Mouse (Mus musculus) fat pad, adult 2 months (tissue): ENCODE data around the gene 1110065P20Rik.

Experiments
- DNase-seq: peaks from one replicate; pipeline ENCODE4 v3.0.0-alpha.2; 2011; ENCODE audit warnings: low read depth, low spot score; ENCODE audit errors: extremely low read depth

The 1110065P20Rik gene

DNA sequence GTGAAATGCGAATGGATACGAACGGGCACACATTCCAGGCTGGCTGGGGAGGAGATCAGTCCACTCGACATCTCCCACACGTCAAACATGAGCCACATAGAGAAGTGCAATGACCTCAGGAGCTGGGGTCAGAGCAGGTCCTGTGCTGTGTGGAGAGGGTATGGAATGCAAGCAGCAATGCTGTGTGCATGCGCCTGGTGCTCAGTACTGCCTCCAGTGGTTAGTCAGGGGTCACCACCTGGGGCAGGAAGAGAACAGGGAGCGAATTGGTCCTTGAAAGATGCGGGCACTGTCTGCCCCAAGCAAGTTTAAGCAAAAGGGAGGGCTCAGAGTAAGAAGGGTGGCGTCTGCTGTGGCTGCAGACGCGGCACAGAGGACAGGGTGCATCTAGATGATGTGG, 7.5 kb downstream of the 1110065P20Rik start:
- DNase-seq = no peak

- DNase-seq = no peak
Measured at GRCm38 (mm10) chr4:124840998-124841397, 10.0 kb downstream of the 1110065P20Rik start.

GRCm38 (mm10) chr4:124838035-124838700, 12.8 kb downstream of the 1110065P20Rik start:
- no peak for DNase-seq

- no peak for DNase-seq
Measured at GRCm38 (mm10) chr4:124832796-124833195, 18.2 kb downstream of the 1110065P20Rik start.

DNA sequence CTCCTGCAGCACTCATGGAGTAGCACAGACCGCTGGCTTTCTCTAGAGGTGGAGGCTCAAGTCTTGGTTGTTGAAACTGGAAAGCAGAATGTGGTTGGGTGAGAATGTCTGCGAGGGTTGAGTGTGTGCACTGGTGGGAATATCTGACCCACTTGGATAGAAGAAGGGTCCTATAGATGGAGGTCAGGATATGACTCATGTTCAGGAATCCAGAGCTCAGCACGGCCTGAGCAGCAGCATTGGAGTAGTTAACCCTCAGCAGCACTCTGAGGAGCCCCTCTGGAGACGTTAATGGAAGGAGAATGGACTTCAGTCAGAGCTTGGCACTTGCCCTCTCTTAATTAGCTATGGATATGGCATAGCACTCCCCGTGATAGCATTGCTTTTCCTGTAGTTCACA, 21.3 kb downstream of the 1110065P20Rik start:
- DNase-seq = no peak

DNA sequence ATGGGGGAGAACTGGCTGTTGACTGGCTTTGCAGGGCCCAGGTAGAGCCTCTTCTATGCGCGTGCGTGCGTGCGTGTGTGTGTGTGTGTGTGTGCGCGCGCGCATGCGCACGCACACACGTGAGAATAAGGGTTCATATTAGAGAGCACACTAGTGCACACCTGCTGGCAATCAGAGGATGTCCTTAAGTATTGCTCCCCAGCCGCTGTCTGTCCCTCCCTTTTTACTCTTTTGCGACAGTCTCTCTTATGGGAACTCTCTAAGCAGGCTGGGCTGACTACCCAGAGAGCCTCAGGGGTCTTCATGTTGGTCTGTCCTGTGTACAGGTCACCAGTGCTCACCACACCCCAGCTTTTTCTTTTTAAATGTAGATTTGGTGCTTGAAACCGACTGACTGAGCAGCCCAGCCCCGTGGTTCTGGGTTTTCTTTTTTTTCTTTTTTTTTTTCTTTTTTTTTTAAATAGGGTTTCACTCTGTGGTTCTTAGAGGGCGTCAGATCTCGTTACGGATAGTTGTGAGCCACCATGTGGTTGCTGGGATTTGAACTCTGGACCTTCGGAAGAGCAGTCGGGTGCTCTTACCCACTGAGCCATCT, 25.5 kb downstream of the 1110065P20Rik start:
- no peak for DNase-seq

DNA sequence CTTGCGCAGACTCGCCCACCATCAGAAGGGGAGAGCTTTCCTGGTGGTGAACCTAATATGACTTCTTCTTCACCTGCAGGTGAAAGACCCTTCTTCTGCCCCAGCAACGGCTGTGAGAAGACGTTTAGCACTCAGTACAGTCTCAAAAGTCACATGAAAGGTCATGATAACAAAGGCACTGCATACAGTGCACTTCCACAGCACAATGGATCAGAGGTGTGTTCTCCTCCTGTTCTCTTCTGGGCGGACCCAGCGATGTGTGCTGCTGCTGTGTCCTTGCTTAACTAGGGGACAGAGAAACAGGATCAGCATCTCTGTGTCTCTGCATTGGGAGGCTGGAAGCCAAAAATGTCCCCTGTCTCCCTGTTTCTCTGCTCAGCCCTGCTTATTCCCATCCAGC, 26.0 kb downstream of the 1110065P20Rik start:
- DNase-seq = no peak

- DNase-seq = no peak
Measured at GRCm38 (mm10) chr4:124818832-124819231, 32.2 kb downstream of the 1110065P20Rik start.

DNA sequence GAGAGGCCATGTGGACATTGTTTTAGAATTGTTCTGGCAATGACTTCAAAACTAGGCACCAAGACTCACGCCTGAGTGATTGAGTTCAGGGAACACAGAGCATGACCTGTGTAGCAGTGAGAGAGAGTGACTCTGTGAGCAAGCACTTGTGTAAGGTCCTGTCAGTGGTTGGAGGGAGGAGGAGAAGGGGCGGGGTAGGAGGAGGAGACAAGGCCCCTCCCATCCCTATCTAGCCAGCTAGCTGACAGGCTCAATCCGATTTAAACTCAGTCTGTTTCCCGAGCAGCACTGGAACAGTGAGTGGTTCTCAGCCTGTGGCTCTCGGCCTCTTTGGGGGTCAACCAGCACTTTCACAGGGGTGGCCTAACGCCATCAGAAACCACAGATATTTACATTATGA, 33.2 kb downstream of the 1110065P20Rik start:
- DNase-seq = no peak

DNA sequence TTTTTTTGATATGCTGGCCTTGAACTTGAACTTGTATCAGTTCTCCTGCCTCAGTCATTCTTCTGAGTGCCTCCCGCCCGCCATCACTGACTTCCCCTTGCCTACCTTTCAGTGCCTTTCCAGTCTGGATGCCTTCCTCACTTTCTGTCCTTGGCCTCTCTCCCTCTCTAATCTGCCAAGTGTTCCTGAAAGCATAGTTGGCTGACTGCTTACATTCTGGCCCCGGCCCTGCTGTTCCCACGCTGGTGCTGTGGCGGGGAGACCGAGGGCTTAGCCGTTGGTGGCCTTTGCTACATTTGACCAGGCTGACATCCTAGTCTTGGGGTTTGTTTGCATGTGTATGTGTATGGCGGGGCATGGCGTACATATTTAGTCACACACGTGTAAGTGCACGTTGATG, 35.1 kb downstream of the 1110065P20Rik start:
- DNase-seq = no peak

GRCm38 (mm10) chr4:124811347-124811975, 39.5 kb downstream of the 1110065P20Rik start:
- DNase-seq = peak; percentile 66

DNA sequence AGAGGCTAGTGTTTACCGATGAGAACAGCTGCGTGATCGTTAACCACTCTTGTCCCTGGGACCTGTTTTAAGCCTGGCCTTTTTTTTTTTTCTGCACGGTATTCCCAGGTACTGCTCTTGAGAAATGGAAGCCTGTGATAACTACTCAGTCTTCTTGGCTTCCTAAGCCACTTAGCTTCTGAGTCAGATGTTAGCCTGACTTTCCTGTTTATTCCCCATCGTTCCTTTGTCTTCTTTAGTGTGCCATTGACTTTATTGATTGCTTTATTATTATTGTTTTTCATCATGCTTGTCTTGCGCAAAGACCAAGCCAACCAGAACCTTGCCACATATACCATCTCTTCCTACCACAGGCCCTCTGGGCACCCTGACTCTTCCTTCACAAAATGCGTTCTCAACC, 40.9 kb downstream of the 1110065P20Rik start:
- peak; percentile 71 for DNase-seq

DNA sequence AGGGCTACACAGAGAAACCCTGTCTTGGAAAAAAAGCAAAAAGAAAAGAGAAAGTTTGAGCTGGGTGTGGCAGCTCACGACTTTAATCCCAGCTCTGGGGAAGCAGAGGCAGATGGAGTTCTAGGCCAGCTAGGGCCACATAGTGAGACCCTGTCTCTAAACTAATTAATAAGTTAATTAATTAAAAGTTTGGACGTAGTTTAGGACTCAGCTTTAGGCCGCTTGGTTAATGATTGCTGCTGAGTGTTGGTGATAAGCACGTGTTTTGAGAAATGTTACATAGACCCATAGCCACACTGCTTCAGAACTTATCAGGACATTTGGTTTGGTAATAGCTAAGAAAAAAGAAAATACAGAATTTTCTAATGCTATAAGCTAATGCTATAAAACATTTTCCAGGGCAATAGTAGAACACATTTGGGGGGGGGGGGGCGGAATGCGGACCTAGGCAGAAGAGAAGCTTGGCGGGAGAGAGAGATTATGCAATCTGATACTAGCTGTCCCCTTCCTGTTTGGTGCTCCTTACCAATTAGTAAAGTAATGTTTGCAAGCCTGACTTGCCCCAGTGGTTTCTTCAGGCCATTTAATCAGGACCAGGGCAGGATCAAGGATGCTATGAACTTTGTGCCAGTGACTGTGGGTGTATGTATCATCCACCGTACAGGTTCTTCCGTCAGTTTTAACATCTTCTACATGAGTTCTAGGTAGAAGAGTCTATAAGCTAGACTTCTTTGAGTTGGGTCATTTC, 41.7 kb downstream of the 1110065P20Rik start:
- DNase-seq = no peak

DNA sequence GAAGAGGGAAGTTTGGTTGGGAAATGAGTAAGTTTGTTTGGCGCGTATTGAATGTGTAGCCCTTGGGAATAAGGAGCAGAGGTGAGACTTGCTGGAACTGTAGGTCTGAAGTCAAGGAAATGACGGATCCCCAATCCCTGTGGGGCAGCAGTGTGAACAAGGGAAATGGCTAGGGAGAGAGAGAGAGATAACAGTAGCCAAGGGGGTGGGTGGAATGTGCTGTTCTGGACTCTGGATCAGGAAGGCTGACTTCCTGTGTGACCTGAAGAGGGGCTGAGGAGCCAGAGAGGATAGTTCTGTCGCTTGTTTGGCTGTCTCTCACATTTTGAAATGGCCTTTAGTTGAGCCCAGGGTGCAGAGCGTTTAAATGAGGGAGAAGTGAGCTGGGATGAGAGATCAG, 42.5 kb downstream of the 1110065P20Rik start:
- DNase-seq = no peak

DNA sequence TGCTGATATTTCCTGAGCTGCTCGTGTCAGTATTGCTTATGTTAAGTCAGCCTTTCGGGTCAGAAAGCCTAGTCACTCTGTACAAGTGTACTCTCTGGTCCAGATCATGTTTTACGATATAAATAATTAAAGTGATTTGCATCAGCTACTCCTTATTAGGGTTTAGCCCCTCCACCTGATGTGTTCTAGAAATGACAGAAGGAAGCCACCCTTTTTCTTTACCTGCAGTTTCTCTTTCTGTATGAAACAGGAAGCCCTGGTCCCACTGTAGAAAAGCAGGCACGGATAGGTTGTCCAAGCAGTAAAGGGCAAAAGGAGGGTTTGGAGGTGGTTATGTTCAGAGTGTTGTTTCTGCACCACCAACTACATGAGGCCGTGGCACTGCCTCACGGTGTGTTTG, 47.6 kb downstream of the 1110065P20Rik start:
- DNase-seq = no peak

GRCm38 (mm10) chr4:124802309-124803260, 48.4 kb downstream of the 1110065P20Rik start:
- no peak for DNase-seq

DNA sequence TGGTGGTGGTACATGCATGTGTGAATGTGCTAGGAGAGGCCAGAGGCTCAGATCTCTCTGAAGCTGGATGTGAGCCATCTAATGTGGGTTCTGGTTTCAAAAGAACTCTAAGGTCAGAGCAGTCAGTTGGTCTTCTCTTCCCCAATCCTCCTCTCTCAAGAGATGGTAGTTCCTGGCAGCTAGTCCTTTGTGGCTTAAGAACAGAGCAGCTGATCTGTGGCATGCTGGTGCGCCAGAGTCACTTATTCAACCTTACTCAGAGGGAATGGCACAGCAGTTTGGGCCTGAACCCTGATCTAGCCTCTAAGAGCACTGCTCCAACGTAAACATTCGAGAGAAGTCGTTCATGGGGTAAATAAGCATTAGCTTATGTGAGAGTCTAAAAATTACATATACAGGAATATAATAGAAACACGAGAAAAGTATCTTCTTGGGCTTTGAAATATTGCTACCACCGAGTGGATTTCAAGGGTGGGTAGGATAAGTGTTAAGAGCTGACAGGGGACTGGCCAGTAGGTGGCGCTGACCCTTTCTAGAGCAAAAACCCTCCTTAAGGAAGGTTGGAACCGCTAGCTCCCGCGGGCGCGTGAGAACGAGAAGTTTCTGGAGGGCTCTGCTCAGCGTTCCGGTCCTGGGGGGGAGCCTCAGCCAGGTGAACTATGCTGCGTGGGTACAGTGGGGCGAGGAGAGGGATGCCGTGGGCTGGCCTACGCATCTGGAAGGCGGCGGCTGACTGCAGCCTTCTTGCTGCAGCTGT, 49.3 kb downstream of the 1110065P20Rik start, which contains the start of gene Mtf1:
Gene Mtf1, plus strand, starts transcription at position 553 of the 757 bp plus-strand sequence.
- no peak for DNase-seq
